Mouse (Mus musculus) granulocyte monocyte progenitor cell, adult 5-6 weeks (primary cell): ENCODE results near the gene Cyb561. TPM values are rescaled to one million over a fixed set of nuclear protein-coding genes. Genes with fewer than 3 reads are reported as not detected.

Experiments
- total RNA-seq, 2 experiments: library from RNA; stranded (forward) in 1 of 2; stranded (reverse) in 1 of 2; fragments of 200-712, 200-1000 nt in 1 of 2; fragments of >200 nt in 1 of 2; fragmentation: Nextera tagmentation in 1 of 2; gene quantifications; 2 replicates each; pipeline ENCODE4 v1.2.3; 2014 to 2017

Gene Cyb561
- total RNA-seq, 2 experiments from 2014 or later: 0.82 to 1.6 TPM

Other genes with a start within 250 kb of the Cyb561 start
- not detected in 2 replicates for gene Ace, start 14.6 kb upstream of the Cyb561 start, total RNA-seq (2014; fragmentation: Nextera tagmentation)
- not detected in 2 replicates for gene Ace, start 14.6 kb upstream of the Cyb561 start, total RNA-seq (2017)
- gene Ace3, start 41.3 kb upstream of the Cyb561 start, total RNA-seq (2014; fragmentation: Nextera tagmentation): not detected in 2 replicates
- gene Ace3, start 41.3 kb upstream of the Cyb561 start, total RNA-seq (2017): not detected in 2 replicates
- 0.21 TPM in 1 of 2 replicates, not detected in the other for gene Kcnh6, start 54.8 kb upstream of the Cyb561 start, total RNA-seq (2014; fragmentation: Nextera tagmentation)
- not detected in 2 replicates for gene Kcnh6, start 54.8 kb upstream of the Cyb561 start, total RNA-seq (2017)
- gene Dcaf7, start 83.5 kb upstream of the Cyb561 start, total RNA-seq (2014; fragmentation: Nextera tagmentation): 54.6 and 55.2 TPM in 2 replicates
- gene Dcaf7, start 83.5 kb upstream of the Cyb561 start, total RNA-seq (2017): 49.8 and 49.9 TPM in 2 replicates
- gene Taco1, start 112.7 kb upstream of the Cyb561 start, total RNA-seq (2014; fragmentation: Nextera tagmentation): 6.9 and 8.9 TPM in 2 replicates
- gene Taco1, start 112.7 kb upstream of the Cyb561 start, total RNA-seq (2017): 11.1 and 19.2 TPM in 2 replicates
- 30.4 and 32.1 TPM in 2 replicates for gene Map3k3, start 131.3 kb upstream of the Cyb561 start, total RNA-seq (2014; fragmentation: Nextera tagmentation)
- 29.1 and 29.2 TPM in 2 replicates for gene Map3k3, start 131.3 kb upstream of the Cyb561 start, total RNA-seq (2017)
- gene Gm10840, start 207.5 kb upstream of the Cyb561 start, total RNA-seq (2014; fragmentation: Nextera tagmentation): not detected in 2 replicates
- not detected in 2 replicates for gene Gm10840, start 207.5 kb upstream of the Cyb561 start, total RNA-seq (2017)
- 196 and 197 TPM in 2 replicates for gene Limd2, start 207.5 kb upstream of the Cyb561 start, total RNA-seq (2014; fragmentation: Nextera tagmentation)
- gene Limd2, start 207.5 kb upstream of the Cyb561 start, total RNA-seq (2017): 38.1 and 43.1 TPM in 2 replicates
- gene Strada, start 248.8 kb upstream of the Cyb561 start, total RNA-seq (2014; fragmentation: Nextera tagmentation): 40.5 and 42.3 TPM in 2 replicates
- 22.2 TPM in 2 replicates for gene Strada, start 248.8 kb upstream of the Cyb561 start, total RNA-seq (2017)